Mouse (Mus musculus): ENCODE measurements around the gene Kifc5b.

DNA sequence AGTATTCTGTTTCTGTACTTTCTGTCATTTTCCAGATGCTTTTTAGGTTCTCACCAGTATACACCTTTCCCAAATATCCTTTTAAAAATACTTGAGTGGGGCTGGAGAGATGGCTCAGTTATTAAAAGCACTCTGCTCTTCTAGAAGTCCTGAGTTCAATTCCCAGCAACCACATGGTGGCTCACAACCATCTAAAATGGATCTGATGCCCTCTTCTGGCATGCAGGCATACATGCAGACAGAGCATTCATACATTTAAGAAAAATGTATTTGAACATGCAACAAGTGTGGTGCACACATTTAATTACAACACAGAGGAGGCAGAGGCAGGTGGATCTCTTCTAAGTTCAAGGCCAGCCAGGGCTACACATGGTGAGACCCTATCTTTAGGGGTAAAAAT, 58.5 kb downstream of the Kifc5b start:
- TF ChIP-seq MYOD1 (IDR thresholded peaks at IDR 0.05; ENCODE audit: control insufficient read depth in 1 of 3, insufficient read length in 2 of 3, low read depth in 2 of 3) (no peak), POLR2AphosphoS2 (IDR thresholded peaks at IDR 0.05; ENCODE audit: insufficient read length, low read depth) (no peak), MAX (IDR thresholded peaks at IDR 0.05; ENCODE audit: low read depth) (no peak), TCF3 (IDR thresholded peaks at IDR 0.05; ENCODE audit: insufficient read length, low read depth) (no peak)
